18 mouse cellular contexts compared by ENCODE assay signal in genomic region chr12:74163080-74163479, GRCm38 (mm10).
"Had no signal": no experiment of that assay in that cellular context is flagged by ENCODE, and none has a peak within 500 bp of the region (broad histone marks: within the 10 kb centered on the region; RNA-seq: fewer than 3 reads in every experiment).

No protein-coding gene starts in this region.

- H3K27ac ChIP-seq: lung, embryonic 15.5 days; macrophage; midbrain, embryonic 13.5 days; midbrain, embryonic 15.5 days; neural tube, embryonic 12.5 days had no signal

- H3K9ac ChIP-seq: liver, postnatal 0 days; lung, embryonic 15.5 days; midbrain, embryonic 13.5 days; midbrain, embryonic 15.5 days; neural tube, embryonic 12.5 days had no signal

- DNase-seq: liver, postnatal 0 days; lung, adult 2 months; lung, postnatal 14 days; lung, postnatal 36 days; right cerebral cortex, postnatal 14 days; right cerebral cortex, postnatal 4 days; spleen, adult 18-20 months; thymus, adult 2 months; thymus, postnatal 25 days; thymus, postnatal 4 days had no signal

- ATAC-seq: liver, postnatal 0 days; lung, postnatal 0 days; midbrain, embryonic 13.5 days; midbrain, embryonic 15.5 days had no signal

- H3K4me1 ChIP-seq: lung, embryonic 15.5 days; megakaryocyte, embryonic 14.5 days; midbrain, embryonic 13.5 days; midbrain, embryonic 15.5 days; neural tube, embryonic 12.5 days had no signal

- H3K36me3 ChIP-seq: lung, embryonic 15.5 days; midbrain, embryonic 13.5 days; midbrain, embryonic 15.5 days; neural tube, embryonic 12.5 days had no signal

- H3K9me3 ChIP-seq: lung, embryonic 15.5 days; midbrain, embryonic 13.5 days; midbrain, embryonic 15.5 days; neural tube, embryonic 12.5 days had no signal

- H3K27me3 ChIP-seq: lung, embryonic 15.5 days; megakaryocyte, embryonic 14.5 days; midbrain, embryonic 13.5 days; midbrain, embryonic 15.5 days; neural tube, embryonic 12.5 days had no signal

- H3K4me3 ChIP-seq: lung, embryonic 15.5 days; megakaryocyte, embryonic 14.5 days; midbrain, embryonic 13.5 days; midbrain, embryonic 15.5 days; neural tube, embryonic 12.5 days had no signal

- H3K4me2 ChIP-seq: lung, embryonic 15.5 days; midbrain, embryonic 11.5 days; midbrain, embryonic 13.5 days; midbrain, embryonic 15.5 days; neural tube, embryonic 12.5 days had no signal
